Mouse (Mus musculus) midbrain, embryonic 16.5 days (tissue): ENCODE measurements around the gene Klhl8. TPM values are rescaled to one million over a fixed set of nuclear protein-coding genes. Genes with fewer than 3 reads are reported as not detected.
"Not testable (repeated sequence)": the region's sequence is repeated elsewhere in the genome, so short reads cannot be mapped to it uniquely, and the experiment has no call there.

Experiments used
- ATAC-seq: fragments of 200-750 bp; cut with Nextera tagmentation; 2 replicates; pipeline ENCODE4 v1.8.0; 2017; ENCODE audit warnings: moderate TSS enrichment
- H3K27ac ChIP-seq: fragments of 300-500 bp; sonication (generic); 2 replicates; pipeline ENCODE4 v1.5.1; 2014; ENCODE audit warnings: mild to moderate bottlenecking, low read length, mixed read lengths
- H3K27me3 ChIP-seq: fragments of 300-500 bp; sonication (generic); 2 replicates; pipeline ENCODE4 v1.6.1; 2014; ENCODE audit warnings: low read depth, low read length, mixed read lengths; ENCODE audit not compliant: control insufficient read depth, insufficient read depth
- H3K36me3 ChIP-seq: fragments of 300-500 bp; sonication (generic); 2 replicates; pipeline ENCODE4 v1.6.1; 2014; ENCODE audit warnings: mild to moderate bottlenecking, low read length, moderate library complexity, mixed read lengths; ENCODE audit not compliant: control insufficient read depth, insufficient read depth
- H3K4me1 ChIP-seq: fragments of 300-500 bp; sonication (generic); 2 replicates; pipeline ENCODE4 v1.6.1; 2014; ENCODE audit warnings: mild to moderate bottlenecking, low read length, mixed read lengths; ENCODE audit not compliant: control insufficient read depth, insufficient read depth
- H3K4me2 ChIP-seq: fragments of 300-500 bp; sonication (generic); 2 replicates; pipeline ENCODE4 v1.6.1; 2014; ENCODE audit warnings: mild to moderate bottlenecking, low read length, mixed read lengths
- H3K4me3 ChIP-seq: fragments of 300-500 bp; sonication (generic); 2 replicates; pipeline ENCODE4 v1.5.1; 2014; ENCODE audit warnings: low read depth, mild to moderate bottlenecking, low read length, moderate library complexity, mixed read lengths
- H3K9ac ChIP-seq: fragments of 300-500 bp; sonication (generic); 2 replicates; pipeline ENCODE4 v1.6.1; 2014; ENCODE audit warnings: low read depth, low read length, mixed read lengths
- H3K9me3 ChIP-seq: fragments of 300-500 bp; sonication (generic); replicated peaks from 2 replicates; pipeline ENCODE4 v1.6.1; 2014; ENCODE audit warnings: mild to moderate bottlenecking, low read length, mixed read lengths; ENCODE audit not compliant: control insufficient read depth, poor library complexity, severe bottlenecking
- WGBS: fragments of 180-500 bp; shearing (Covaris S2); extraction: QIAGEN DNeasy Blood & Tissue Kit; methylation state at CpG from one replicate; pipeline ENCODE4 v1.1.7; 2014; 5-methylcytosine and 5-hydroxymethylcytosine counted together
- polyA plus RNA-seq: library from polyadenylated mRNA; unstranded; fragments of >200 nt; fragmentation: Nextera tagmentation; extraction: Ambion mirVana; gene quantifications from 2 replicates; pipeline ENCODE4 v1.2.1, GENCODE M21; 2015

Gene Klhl8
- polyA plus RNA-seq, 1 experiment from 2014 or later: 49.7 TPM

GRCm38 (mm10) chr5:103936906-103937589 lies 26.0 kb upstream of the Klhl8 start:
- peaks cover 2% of the 10 kb centered on the region; the same call in 1 of the 2 replicates for H3K27me3 ChIP-seq
- H3K4me3 ChIP-seq: no peak overlapping the region
- H3K4me2 ChIP-seq: no peak overlapping the region
- peaks cover 9% of the 10 kb centered on the region; the same call in 1 of the 2 replicates for H3K4me1 ChIP-seq
- 36% methylated on average over 14 of the region's 14 CpGs for WGBS
- H3K9me3 ChIP-seq: peaks cover 3% of the 10 kb centered on the region; the same call in 1 of the 2 replicates
- H3K9ac ChIP-seq: 0 out of 2 replicates have a peak overlapping the region, but pooled peaks have one; percentile 34
- ATAC-seq: no peak
- no peak overlapping the region; the same call in 1 of the 2 replicates for H3K27ac ChIP-seq
- H3K36me3 ChIP-seq: no peaks in the 10 kb centered on the region

DNA sequence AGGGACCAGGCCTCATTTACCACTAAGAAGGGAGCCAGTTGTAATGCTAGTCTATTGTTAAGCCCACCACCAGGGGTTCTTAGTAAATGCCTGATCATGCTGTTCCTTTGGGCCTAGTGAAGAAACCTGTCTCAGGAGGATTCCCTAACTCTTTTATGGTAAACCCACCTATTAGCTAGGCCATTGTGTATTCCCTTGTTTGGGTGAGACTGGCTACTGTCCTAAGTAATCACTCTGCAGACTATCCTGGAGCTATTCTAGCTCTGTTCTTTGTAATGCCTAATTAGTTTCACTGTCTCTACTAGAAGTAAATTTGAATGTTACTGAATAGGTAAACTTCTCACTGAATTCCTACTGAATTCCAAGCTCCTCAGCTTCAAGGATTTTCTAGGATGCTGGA lies 20.9 kb upstream of the Klhl8 start:
- H3K9ac ChIP-seq, H3K4me3 ChIP-seq, H3K4me1 ChIP-seq, H3K36me3 ChIP-seq, H3K27ac ChIP-seq, H3K9me3 ChIP-seq, ATAC-seq, H3K27me3 ChIP-seq, H3K4me2 ChIP-seq: not testable (repeated sequence)

- H3K27me3 ChIP-seq: no peaks in the 10 kb centered on the region; the same call in 1 of the 2 replicates
- H3K4me2 ChIP-seq: no peak overlapping the region
- H3K36me3 ChIP-seq: no peaks in the 10 kb centered on the region
- H3K4me3 ChIP-seq: no peak overlapping the region
- 55% methylated on average over 5 of the region's 5 CpGs for WGBS
- H3K27ac ChIP-seq: no peak overlapping the region
- H3K4me1 ChIP-seq: no peaks in the 10 kb centered on the region
- H3K9ac ChIP-seq: no peak overlapping the region
- H3K9me3 ChIP-seq: peaks cover 3% of the 10 kb centered on the region; the same call in 1 of the 2 replicates
- ATAC-seq: no peak
These were observed 19.5 kb upstream of the Klhl8 start for GRCm38 (mm10) chr5:103930511-103930910.

GRCm38 (mm10) chr5:103928196-103928550 lies 17.1 kb upstream of the Klhl8 start:
- ATAC-seq: no peak
- peaks cover 3% of the 10 kb centered on the region; the same call in 1 of the 2 replicates for H3K9me3 ChIP-seq
- no peak overlapping the region for H3K27ac ChIP-seq
- no peak overlapping the region for H3K4me3 ChIP-seq
- no peaks in the 10 kb centered on the region for H3K4me1 ChIP-seq
- no peaks in the 10 kb centered on the region for H3K36me3 ChIP-seq
- no peak overlapping the region for H3K9ac ChIP-seq
- H3K4me2 ChIP-seq: no peak overlapping the region
- no peaks in the 10 kb centered on the region; the same call in 1 of the 2 replicates for H3K27me3 ChIP-seq
- WGBS: 88% methylated on average over 7 of the region's 7 CpGs

- H3K4me2 ChIP-seq: peak overlapping the region; percentile 44; the same call in 1 of the 2 replicates
- H3K36me3 ChIP-seq: no peaks in the 10 kb centered on the region
- ATAC-seq: peak; percentile 60
- WGBS: 33% methylated on average over 27 of the region's 27 CpGs
- no peak overlapping the region for H3K27ac ChIP-seq
- H3K27me3 ChIP-seq: no peaks in the 10 kb centered on the region; the same call in 1 of the 2 replicates
- H3K4me1 ChIP-seq: no peaks in the 10 kb centered on the region
- H3K4me3 ChIP-seq: no peak overlapping the region
- H3K9me3 ChIP-seq: no peaks in the 10 kb centered on the region
- H3K9ac ChIP-seq: peak overlapping the region; percentile 41; the same call in 1 of the 2 replicates
These were observed 16.6 kb upstream of the Klhl8 start for GRCm38 (mm10) chr5:103927429-103928195.

- Histone ChIP-seq H3K27ac (no peak overlapping the region), H3K36me3 (no peaks in the 10 kb centered on the region), H3K9ac (no peak overlapping the region), H3K4me1 (no peaks in the 10 kb centered on the region), H3K27me3 (no peaks in the 10 kb centered on the region; the same call in 1 of the 2 replicates), H3K9me3 (no peaks in the 10 kb centered on the region), H3K4me2 (no peak overlapping the region), H3K4me3 (no peak overlapping the region)
- no peak for ATAC-seq
- 69% methylated on average over 12 of the region's 12 CpGs for WGBS
These were observed 15.3 kb upstream of the Klhl8 start for GRCm38 (mm10) chr5:103926398-103926797.

GRCm38 (mm10) chr5:103923755-103924154 lies 12.7 kb upstream of the Klhl8 start:
- no peak overlapping the region for H3K4me3 ChIP-seq
- H3K27me3 ChIP-seq: no peaks in the 10 kb centered on the region; the same call in 1 of the 2 replicates
- ATAC-seq: no peak
- no peaks in the 10 kb centered on the region for H3K9me3 ChIP-seq
- no peak overlapping the region for H3K4me2 ChIP-seq
- no peaks in the 10 kb centered on the region for H3K4me1 ChIP-seq
- H3K27ac ChIP-seq: no peak overlapping the region
- WGBS: 96% methylated on average over 2 of the region's 2 CpGs
- no peak overlapping the region for H3K9ac ChIP-seq
- H3K36me3 ChIP-seq: no peaks in the 10 kb centered on the region

- 79% methylated on average over 6 of the region's 6 CpGs for WGBS
These were observed 12.0 kb upstream of the Klhl8 start for GRCm38 (mm10) chr5:103923101-103923500.

DNA sequence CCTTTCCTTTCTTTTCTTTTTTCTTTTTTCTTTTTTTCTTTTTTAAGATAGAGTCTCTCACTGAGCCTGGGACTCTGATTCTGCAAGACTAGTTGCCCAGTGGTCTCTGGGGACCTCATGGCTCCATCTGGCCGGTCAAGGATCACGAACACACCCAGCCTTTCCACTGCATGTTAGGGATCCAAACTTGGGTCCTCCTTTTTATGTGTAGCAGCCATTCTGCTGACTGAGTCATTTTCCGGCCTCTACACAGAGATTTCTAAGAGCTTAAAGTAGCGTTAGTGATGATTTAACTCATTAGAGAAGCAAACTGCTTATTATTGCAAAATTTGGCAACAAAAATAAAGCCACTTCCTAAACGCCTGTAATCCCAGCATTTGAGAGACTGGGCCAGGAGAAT lies 11.4 kb upstream of the Klhl8 start:
- Histone ChIP-seq H3K4me2 (no peak overlapping the region), H3K27ac (no peak overlapping the region), H3K27me3 (no peaks in the 10 kb centered on the region), H3K4me1 (peaks cover 3% of the 10 kb centered on the region; the same call in 1 of the 2 replicates), H3K36me3 (no peaks in the 10 kb centered on the region), H3K4me3 (no peak overlapping the region), H3K9ac (no peak overlapping the region), H3K9me3 (no peaks in the 10 kb centered on the region)
- 75% methylated on average over 5 of the region's 5 CpGs for WGBS
- no peak for ATAC-seq

More at GRCm38 (mm10) chr5:103923101-103923500, 12.0 kb upstream of the Klhl8 start:
- Histone ChIP-seq H3K9ac (no peak overlapping the region), H3K27me3 (no peaks in the 10 kb centered on the region; the same call in 1 of the 2 replicates), H3K4me3 (no peak overlapping the region), H3K36me3 (no peaks in the 10 kb centered on the region), H3K4me2 (no peak overlapping the region), H3K27ac (no peak overlapping the region), H3K9me3 (no peaks in the 10 kb centered on the region), H3K4me1 (no peaks in the 10 kb centered on the region)
- no peak for ATAC-seq
